Mouse (Mus musculus) subcutaneous adipose tissue, adult 2 months (tissue): ENCODE results near the gene Akr7a5. TPM values are rescaled to one million over a fixed set of nuclear protein-coding genes. Genes with fewer than 3 reads are reported as not detected.

Source experiments
- polyA plus RNA-seq: library from polyadenylated mRNA; depleted of rRNA; stranded (reverse); fragments of >200 nt; gene quantifications from 2 replicates; pipeline ENCODE4 v1.2.3, GENCODE M21; 2012; ENCODE audit warnings: low replicate concordance; rRNA removed

Gene Akr7a5
- 30.3 and 48.1 TPM in 2 replicates for polyA plus RNA-seq

DNA sequence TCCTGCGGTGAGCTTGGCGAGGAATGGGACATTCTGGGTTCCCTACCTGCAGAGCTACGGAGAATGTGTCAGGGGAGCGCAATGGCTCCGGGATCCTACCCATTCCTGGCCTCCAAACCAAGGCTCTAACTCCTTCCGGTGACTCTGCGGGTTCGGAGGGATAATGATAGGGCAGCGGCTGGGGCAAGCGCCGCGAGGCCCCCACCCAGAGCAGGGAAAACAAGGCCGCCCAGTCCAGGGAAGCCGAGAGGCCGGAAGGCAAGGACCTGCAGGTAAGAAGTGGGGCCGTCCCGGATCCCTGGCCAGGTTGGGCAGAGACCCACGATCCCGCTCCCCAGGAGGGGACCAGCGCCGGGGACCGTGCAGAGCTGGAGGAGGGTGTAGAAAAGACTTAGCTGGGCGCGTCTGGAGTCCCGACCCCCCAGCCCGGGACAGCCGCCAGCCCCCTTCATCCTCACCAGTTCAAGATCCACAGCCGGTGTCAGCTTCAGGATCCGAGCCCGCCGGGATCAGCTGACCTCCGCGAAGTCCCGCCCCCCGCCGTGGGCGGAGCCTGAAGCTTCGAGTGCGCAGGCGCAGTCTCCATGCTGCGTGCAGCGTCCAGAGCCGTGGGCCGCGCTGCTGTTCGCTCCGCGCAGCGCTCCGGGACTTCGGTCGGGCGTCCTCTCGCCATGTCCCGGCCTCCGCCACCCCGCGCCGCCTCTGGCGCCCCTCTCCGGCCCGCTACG lies at the start of gene Akr7a5, which contains the start of gene Pqlc2:
Gene Akr7a5 (plus strand): TSS at position 574 of the 728 bp plus-strand sequence.
Gene Pqlc2 (minus strand): TSS at position 538 of the 728 bp plus-strand sequence.

DNA sequence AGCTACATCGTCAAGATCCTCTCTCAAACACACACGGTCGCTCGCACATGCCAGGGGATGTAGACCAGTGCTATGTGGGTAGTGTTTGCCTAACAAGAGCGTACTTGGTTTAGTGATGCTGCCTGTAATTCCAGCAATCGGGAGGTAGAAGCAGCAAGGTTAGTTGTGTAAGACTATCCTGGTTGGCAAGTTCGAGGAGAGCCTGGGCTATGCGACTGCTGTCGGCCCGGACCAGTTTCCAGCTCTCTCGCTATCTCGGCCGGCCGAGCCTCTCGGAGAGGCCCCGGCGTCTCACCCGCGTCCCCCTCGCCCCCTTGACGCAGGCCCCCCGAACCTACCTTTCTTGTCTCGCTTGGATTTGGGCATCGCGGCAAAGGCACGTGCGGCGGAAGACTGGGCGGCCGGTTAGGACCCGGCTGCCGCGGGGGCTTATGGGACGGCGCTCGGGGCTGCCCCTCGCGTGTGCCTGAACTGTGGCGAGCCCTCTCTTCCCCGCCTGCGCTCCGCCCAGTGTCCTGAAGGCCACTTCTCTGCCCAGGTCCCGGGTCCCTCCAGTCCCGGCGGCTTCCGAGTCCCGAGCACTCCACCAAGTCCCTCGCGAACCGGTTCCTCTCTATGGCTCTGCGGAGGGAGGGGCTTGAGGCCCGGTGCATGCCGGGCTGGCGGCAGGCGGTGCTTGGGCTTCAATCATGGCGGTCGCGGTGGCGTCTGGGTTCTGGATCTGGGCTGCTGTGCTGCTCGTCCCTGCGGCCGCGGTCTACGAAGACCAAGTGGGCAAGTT lies 41.6 kb downstream of the Akr7a5 start, which contains the start of the genes Mrto4, Emc1 and Ubr4:
Gene Mrto4 (minus strand): TSS at position 646 of the 781 bp plus-strand sequence.
Gene Emc1 (plus strand): TSS at position 657 of the 781 bp plus-strand sequence.
Gene Ubr4 (plus strand): TSS at position 679 of the 781 bp plus-strand sequence.

Other genes starting within 250 kb of the Akr7a5 start
- gene Htr6, start 235.2 kb upstream of the Akr7a5 start, polyA plus RNA-seq = 0.09 and 0.46 TPM in 2 replicates
- gene Nbl1, start 217.8 kb upstream of the Akr7a5 start, polyA plus RNA-seq = 127 and 651 TPM in 2 replicates
- gene Minos1, start 179.6 kb upstream of the Akr7a5 start, polyA plus RNA-seq = 75.1 and 94.2 TPM in 2 replicates
- 147 and 189 TPM in 2 replicates for gene Capzb, start 117.8 kb upstream of the Akr7a5 start, polyA plus RNA-seq
- gene Pqlc2, start within 50 bp of the Akr7a5 start, polyA plus RNA-seq = 31.2 and 40.0 TPM in 2 replicates
- gene Mrto4, start 41.8 kb downstream of the Akr7a5 start, polyA plus RNA-seq = 18.2 and 42.4 TPM in 2 replicates
- gene Emc1, start 41.8 kb downstream of the Akr7a5 start, polyA plus RNA-seq = 56.7 and 74.2 TPM in 2 replicates
- 186 and 189 TPM in 2 replicates for gene Ubr4, start 41.9 kb downstream of the Akr7a5 start, polyA plus RNA-seq
- gene Iffo2, start 219.8 kb downstream of the Akr7a5 start, polyA plus RNA-seq = 9.6 and 13.3 TPM in 2 replicates